Mouse (Mus musculus) adrenal gland (tissue): ENCODE measurements around the gene Slco3a1.

Experiments used
- intact Hi-C: fragments of 180-260 bp; cut with DNase I; formaldehyde crosslinking; loops from one replicate; pipeline ENCODE4 v1.15.1; 2025

Gene Slco3a1

GRCm38 (mm10) chr7:74391451-74391873 is 163.1 kb downstream of the Slco3a1 start:
- intact Hi-C loops: no loop called here

GRCm38 (mm10) chr7:74389570-74389969 is 165.0 kb downstream of the Slco3a1 start:
- intact Hi-C loops: no loop called here

GRCm38 (mm10) chr7:74386257-74386656 is 168.3 kb downstream of the Slco3a1 start:
- intact Hi-C loops: no loop called here

GRCm38 (mm10) chr7:74383040-74383666 is 171.4 kb downstream of the Slco3a1 start:
- intact Hi-C loops: no loop called here

GRCm38 (mm10) chr7:74382286-74382685 is 172.3 kb downstream of the Slco3a1 start:
- intact Hi-C loops: no loop called here

- intact Hi-C loops: no loop called here
Measured at GRCm38 (mm10) chr7:74381881-74382281, 172.7 kb downstream of the Slco3a1 start.

- intact Hi-C loops: no loop called here
Measured at GRCm38 (mm10) chr7:74381051-74381450, 173.5 kb downstream of the Slco3a1 start.

GRCm38 (mm10) chr7:74377909-74378308 is 176.7 kb downstream of the Slco3a1 start:
- intact Hi-C loops: loop anchor here (10.0 kb wide), 1 partner anchor 327 kb away; no protein-coding TSS in a partner anchor

- intact Hi-C loops: loop anchor here (10.0 kb wide), 1 partner anchor 328 kb away; no protein-coding TSS in a partner anchor
Measured at GRCm38 (mm10) chr7:74376397-74377044, 178.1 kb downstream of the Slco3a1 start.

- intact Hi-C loops: loop anchor here (10.0 kb wide), 1 partner anchor 329 kb away; no protein-coding TSS in a partner anchor
Measured at GRCm38 (mm10) chr7:74375174-74375957, 179.2 kb downstream of the Slco3a1 start.

- intact Hi-C loops: loop anchor here (5.0 to 10.0 kb wide), 2 partner anchors 179 to 332 kb away; partner anchors contain the start of gene Slco3a1
Measured at GRCm38 (mm10) chr7:74373056-74373455, 181.5 kb downstream of the Slco3a1 start.

- intact Hi-C loops: loop anchor here (5.0 to 10.0 kb wide), 2 partner anchors 180 to 333 kb away; partner anchors contain the start of gene Slco3a1
Measured at GRCm38 (mm10) chr7:74372141-74372582, 182.4 kb downstream of the Slco3a1 start.

GRCm38 (mm10) chr7:74371656-74372055 is 182.9 kb downstream of the Slco3a1 start:
- intact Hi-C loops: loop anchor here (2.0 to 10.0 kb wide), 3 partner anchors 181 to 739 kb away; partner anchors contain the start of gene Slco3a1

GRCm38 (mm10) chr7:74371208-74371607 is 183.4 kb downstream of the Slco3a1 start:
- intact Hi-C loops: loop anchor here (2.0 to 10.0 kb wide), 3 partner anchors 181 to 740 kb away; partner anchors contain the start of gene Slco3a1

- intact Hi-C loops: loop anchor here (2.0 to 10.0 kb wide), 3 partner anchors 183 to 741 kb away; partner anchors contain the start of gene Slco3a1
Measured at GRCm38 (mm10) chr7:74369657-74370056, 184.9 kb downstream of the Slco3a1 start.

- intact Hi-C loops: no loop called here
Measured at GRCm38 (mm10) chr7:74368256-74368980, 186.2 kb downstream of the Slco3a1 start.

GRCm38 (mm10) chr7:74367350-74367749 is 187.2 kb downstream of the Slco3a1 start:
- intact Hi-C loops: no loop called here

GRCm38 (mm10) chr7:74365623-74366022 is 189.0 kb downstream of the Slco3a1 start:
- intact Hi-C loops: no loop called here

- intact Hi-C loops: no loop called here
Measured at GRCm38 (mm10) chr7:74364956-74365355, 189.6 kb downstream of the Slco3a1 start.

- intact Hi-C loops: no loop called here
Measured at GRCm38 (mm10) chr7:74363440-74363839, 191.1 kb downstream of the Slco3a1 start.

GRCm38 (mm10) chr7:74361677-74362076 is 192.9 kb downstream of the Slco3a1 start:
- intact Hi-C loops: no loop called here
